Mouse (Mus musculus): ENCODE measurements around the gene Sec63.

DNA sequence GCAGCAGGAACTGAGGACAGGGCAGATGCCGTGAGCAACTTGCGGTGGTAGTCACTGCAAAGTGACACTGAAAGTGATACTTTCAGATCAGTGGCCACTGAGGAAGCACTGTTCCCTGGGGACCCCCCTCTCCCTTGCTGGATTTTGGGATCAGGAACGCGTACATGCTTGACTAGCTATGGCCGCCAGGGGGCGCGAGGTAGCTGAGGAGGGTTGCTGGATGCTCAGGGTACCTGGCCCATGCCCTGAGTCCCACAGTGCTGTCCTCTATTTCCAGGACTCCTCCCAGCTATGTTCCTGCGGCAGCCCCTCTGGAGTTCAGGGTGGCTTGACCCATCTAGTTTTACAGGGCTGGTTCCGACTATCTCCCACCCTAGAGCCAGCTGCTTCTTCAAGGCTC, 81.1 kb downstream of the Sec63 start:
- TF ChIP-seq CTCF (conservative IDR thresholded peaks at IDR 0.05; ENCODE audit: insufficient read depth, insufficient read length, low read depth, low read length), result peak; percentile 82
- TF ChIP-seq POLR2A (IDR thresholded peaks at IDR 0.05; ENCODE audit: low read depth, low read length), result no peak

Measured in kidney, adult 2 months (tissue).